Mouse (Mus musculus): ENCODE measurements around the gene Mgat4a. TPM values are rescaled to one million over a fixed set of nuclear protein-coding genes. Genes with fewer than 3 reads are reported as not detected.

The Mgat4a gene
- total RNA-seq, 2 experiments from 2014 or later = 5.1 to 7.1 TPM

- DNase-seq = no peak
Observed at GRCm38 (mm10) chr1:37396481-37396880, 144.3 kb downstream of the Mgat4a start.

GRCm38 (mm10) chr1:37393174-37393573, 147.6 kb downstream of the Mgat4a start:
- DNase-seq = no peak

Other genes starting within 250 kb of the Mgat4a start
- 10 to 100 TPM; 21.3 to 25.9 TPM for gene Inpp4a, start 241.2 kb downstream of the Mgat4a start, total RNA-seq (2021)
- gene Coa5, start 110.9 kb downstream of the Mgat4a start, total RNA-seq (2021) = 100 to 1,000 TPM; 103 to 112 TPM
- gene Unc50, start 110.9 kb downstream of the Mgat4a start, total RNA-seq (2021) = 10 to 100 TPM; 65.1 to 73.8 TPM
- gene 2010300C02Rik, start 179.1 kb upstream of the Mgat4a start, total RNA-seq (2021) = 1 to 10 TPM; 2.3 to 2.4 TPM